Mouse (Mus musculus): ENCODE measurements around the gene Arhgef9.

The Arhgef9 gene

DNA sequence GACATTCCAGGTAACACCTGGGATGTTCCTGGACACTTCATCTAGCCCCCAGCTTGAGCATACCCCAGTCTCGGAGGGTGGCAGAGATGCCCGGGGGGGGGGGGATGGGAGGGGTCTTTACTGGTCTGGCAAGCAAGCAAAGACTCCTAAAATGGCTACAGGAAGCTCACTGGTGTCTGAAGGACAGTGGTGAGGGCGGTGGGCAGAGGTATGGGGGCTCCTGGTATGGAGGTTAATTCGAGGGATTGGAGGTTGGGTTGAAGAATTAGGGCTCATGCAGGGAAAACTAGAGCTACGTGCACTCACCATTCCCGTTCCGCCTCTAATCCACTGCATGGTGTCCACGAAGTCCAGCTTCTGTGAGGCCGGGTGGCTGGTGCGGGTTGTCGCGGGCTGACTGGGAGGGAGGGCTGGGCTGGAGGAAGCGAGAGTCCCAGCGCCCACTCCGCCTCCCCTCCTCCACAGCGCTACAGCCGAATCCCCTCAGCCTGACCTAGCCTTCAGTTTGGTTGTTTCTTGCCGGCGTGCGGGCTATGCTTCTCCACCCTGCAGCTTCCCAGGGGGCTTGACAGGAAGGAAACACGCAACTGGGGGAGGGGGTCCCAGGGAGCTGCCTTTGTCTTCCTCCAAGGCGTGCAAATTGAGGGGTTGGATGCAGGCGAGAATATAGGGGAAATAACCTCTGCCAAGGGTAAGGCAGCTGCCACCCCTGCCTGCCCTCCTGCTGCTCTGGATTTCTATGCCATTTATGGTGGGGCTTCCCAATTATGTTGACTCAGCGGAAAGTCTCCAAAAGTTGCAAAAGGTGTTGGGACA lies at the start of gene Arhgef9:
TSS of gene Arhgef9 (minus strand) at position 753 of the 816 bp plus-strand sequence.
- DNase-seq (ENCODE audit: low spot score) = peak; percentile 44

DNA sequence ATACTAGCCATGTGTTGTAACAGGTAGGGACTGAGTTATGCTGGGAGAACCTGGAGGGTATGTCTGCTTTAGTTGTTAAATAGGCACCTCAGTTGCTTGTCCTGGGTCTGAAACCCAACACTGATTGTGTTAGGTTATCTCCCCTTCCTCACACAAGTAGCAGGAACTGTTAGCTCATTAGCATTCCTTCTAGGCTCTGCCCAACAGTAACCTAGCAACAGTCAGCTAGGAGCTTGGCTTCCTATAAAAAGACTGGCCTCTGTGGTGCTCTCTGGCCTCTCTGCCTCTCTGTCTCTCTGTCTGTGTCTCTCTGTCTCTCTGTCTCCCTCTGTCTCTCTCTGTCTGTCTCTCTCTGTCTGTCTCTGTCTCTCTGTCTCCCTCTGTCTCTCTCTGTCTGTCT lies 42.2 kb upstream of the Arhgef9 start:
- DNase-seq (ENCODE audit: low spot score) = peak; percentile 26

DNA sequence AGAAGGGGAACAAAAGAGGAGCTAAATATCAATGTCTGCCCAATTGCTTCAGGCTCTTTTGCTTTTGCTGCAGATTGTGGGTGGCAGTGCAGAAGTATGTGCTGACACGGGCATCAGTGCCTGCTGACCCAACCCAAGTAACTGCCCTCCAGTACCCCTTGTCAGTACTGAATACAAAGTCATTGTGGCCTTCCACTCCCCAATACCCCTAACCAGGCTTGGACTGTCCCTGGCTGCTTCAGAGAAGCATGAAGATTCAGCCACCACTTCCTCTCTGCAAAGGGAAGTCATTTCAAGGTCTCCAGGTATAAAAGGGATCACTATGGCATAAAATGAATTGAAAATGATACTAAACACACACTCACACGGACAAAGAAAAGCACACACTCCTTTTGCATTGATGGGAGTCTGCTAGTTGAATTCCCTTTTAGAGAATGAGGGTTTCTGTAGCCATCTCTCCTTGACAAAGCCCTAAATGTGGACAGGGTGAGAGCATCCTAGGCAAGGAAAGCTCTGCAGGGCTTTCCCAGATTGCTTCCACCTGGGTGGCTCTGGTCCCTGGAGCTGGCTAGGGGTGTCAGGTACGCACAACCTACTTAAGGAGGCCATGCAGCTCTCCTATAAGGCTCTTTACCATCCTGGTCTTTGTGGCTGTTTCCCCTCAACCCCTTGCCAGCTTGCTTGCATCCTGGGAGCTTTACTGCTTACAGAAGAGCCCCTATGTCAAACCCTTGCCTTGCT lies 1.1 kb downstream of the Arhgef9 start:
- no peak for DNase-seq (ENCODE audit: low spot score)

DNA sequence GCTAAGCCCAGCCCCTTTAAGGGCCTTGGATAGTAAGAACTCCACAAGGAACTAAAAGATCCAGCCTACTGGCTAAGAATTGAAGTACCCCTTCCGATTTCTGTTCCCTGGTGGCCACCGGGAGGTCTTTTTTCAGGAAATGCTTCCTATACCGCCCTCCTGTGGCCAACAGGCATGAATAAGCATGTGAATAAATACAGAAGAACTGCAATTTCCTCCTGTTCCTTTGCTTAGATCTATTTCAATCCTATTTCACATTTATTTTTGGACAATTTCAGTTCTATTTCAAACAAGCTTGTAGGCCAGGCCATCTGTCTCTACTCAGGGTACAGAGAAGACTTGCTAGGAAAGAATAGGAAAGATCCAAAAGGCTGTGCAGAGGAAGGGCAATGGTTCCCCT lies 20.7 kb downstream of the Arhgef9 start:
- DNase-seq (ENCODE audit: low spot score) = peak; percentile 68

DNA sequence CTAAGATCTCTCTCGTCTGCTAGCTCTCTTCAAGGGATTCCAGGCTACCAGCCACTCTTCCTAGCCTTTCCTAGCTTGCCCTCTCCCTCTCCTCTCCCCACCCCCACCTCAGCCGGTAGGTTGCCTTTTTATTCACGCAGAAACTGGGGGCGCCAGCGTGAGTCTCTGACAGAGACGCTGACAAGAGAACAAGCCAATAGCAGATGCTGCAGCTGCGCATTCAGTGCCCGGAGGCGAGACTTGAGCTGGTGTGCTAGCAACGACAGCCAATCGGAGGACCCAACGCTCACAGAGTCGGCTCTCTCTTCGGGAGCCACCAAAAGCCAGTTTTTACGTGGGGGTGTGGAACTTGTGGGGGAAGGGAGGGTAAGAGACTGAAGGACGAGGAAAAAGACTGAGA lies 30.3 kb downstream of the Arhgef9 start:
- DNase-seq (ENCODE audit: low spot score) = peak; percentile 92

DNA sequence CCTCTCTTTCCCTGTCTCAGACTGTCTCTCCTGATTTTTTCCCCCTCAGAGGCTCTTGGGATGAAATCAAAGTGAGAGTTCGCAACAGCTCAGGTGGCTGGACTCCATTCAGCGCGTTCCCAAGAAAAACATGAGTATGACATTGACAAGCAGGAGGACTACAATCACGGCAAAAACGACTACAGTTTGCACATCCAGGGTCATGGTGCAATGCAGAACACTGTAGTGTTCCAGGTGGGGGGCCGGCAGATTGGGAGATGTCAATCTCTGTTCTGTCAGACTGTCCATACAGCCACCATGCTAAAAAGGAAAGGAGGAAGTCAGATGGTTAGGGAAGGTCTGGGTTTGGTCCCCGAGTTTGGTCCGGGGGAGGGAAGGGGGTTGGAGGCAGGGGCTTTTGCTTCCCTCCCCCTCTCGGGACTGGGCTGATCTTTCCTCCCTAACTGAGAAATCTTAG lies 31.0 kb downstream of the Arhgef9 start:
- peak; percentile 11 for DNase-seq (ENCODE audit: low spot score)

DNA sequence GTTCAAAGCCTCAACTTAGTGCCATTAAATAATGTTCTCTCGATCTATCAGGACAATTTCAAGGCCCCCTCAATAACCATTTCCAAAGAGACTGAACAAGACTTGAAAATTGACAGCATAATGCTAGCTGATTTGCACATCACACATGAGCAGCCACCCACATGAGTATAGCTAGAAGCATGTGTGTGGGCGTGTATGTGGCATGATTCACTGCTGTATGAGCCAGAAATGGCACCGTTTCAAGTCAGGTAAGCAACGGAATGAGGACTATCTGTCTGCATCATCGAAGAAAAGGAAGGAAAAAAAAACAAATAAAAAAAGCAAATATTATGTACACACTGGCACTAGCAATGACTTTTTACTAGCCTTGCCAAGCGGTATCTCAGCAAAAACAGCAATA lies 32.5 kb downstream of the Arhgef9 start:
- DNase-seq (ENCODE audit: low spot score) = no peak

DNA sequence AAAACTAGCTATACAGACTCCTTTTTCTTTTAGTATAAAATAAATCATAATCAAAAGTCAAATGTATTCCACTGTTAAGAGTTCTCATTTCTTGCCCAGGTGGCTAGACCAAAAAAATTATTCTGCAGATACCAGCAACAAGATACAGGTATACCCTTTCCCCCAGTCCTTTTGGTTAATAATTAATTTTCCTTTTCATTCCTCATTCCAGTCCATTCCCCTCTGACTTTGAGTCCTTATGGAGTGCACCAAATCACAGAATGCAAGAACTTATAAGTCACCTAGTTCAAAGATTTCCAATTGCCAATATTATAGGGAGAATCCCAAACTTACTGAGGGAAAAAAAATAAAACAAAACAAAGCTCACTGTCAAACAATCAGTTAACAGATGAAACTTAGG lies 33.2 kb downstream of the Arhgef9 start:
- DNase-seq (ENCODE audit: low spot score) = no peak

DNA sequence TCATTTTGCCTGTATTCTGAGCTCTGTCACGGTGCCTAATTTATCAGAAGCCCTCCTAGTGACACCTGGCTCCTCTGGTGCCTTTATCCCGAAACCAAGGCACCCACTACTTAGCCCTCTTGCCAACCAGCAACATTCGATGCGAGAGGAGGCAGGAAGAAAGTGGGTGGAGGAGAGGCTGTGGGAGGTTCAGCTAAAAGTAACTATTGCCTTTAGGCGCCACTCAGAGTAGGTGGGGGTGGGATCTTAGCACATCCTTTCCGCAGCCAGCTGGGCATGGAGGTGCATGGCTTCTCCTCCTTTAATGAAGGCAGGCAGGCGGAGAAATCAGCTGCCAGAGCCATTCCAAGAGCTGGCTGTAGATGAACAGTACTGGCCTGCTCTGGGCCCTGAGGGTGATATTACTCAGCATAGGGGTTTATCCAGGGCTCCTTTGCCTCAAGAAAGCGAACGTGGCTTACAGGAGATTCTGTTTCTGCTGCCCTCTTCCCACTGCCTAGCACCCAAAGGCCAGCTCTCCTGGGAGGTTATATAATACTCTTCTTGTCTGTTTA lies 39.7 kb downstream of the Arhgef9 start:
- no peak for DNase-seq (ENCODE audit: low spot score)

DNA sequence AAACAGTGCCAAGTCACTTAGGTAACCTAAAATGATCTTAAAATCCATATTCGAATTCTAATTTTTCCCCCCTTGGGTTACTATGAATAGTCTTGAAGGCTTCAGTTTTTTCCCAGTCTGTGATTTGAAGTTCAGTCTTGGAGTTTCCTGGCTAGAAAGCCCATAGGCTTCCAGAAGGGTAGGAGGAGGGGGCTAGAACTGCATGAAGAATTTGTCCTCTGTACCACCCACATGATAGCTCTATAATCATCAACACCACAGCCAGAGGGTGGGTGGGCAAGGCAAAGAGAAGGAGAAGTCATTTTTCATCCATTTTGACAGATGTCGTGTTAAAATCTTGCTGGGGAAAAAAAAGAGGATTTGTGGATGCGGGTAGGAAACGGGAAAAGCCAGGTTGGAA lies 58.0 kb downstream of the Arhgef9 start:
- DNase-seq (ENCODE audit: low spot score) = no peak

DNA sequence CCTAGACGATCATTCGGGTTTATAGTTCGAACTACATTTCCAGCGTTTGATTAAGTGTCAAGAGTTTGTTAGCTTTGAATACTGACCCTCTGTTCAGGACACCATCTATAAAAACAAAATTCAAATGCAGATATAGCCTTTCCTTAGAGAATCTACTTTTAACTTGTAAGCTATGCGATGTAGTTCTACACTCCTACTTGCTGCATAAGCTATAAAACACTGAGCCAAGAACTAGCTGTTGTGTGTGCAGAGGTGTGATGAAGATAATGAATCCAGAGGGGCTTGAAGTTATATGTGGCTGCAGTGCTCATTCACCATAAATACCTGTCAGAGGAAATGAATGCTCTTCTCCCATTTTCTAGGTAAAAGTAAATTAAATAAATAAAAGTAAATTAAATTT lies 63.2 kb downstream of the Arhgef9 start:
- DNase-seq (ENCODE audit: low spot score) = no peak

DNA sequence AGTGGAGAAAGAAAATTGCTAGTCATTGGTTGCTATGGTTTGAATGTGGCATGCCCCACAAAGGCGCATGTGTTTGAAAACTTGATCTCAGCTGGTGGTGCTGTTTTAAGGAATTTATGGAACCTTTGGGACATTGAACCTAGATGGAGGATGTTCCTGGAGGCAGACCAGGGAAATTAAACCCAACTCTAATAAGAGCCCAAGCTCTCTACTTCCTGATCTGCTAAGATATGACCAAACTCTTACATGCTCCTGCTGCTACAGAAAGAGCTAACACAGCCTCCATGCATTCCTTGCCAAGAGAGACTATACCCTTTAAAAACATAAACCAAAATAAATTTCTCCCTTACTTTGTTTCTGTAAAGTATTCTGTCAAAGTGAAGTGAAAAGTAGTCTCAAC lies 63.7 kb downstream of the Arhgef9 start:
- DNase-seq (ENCODE audit: low spot score) = no peak

DNA sequence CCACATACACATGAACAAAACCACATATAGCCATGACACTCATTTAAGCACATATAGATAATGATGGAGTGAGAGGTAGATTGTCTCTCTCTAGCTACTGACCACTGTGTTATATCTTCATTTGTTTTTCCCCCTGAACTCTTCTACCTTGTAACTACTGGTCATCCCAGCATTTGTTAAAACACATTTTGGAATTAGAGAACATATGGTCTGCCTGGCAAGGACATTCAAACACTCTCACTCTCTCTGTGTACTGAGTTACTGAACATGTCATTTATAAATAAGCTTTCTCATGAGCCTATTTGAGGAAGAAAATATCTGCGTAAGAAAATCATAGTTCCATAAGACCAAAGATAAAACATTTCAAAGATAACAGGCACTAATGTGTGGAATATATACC lies 64.9 kb downstream of the Arhgef9 start:
- DNase-seq (ENCODE audit: low spot score) = no peak

DNA sequence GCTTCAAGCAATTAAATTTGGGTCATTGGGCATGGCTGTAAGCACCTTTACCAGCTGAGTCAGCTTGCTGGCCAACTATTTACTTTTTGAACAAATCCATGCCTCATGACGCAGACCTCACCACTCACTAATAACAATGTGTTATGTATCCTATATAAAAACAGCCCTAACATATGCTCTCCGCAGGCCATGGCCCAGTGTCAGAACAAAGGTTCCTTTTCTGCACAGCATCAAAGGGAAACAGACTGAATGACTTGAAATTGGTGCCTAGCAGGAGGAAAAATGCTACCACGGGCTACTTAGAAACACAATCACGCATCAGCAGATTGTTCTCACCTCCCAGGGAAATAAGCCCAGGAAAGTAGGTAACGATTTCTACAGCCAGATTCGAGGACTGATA lies 73.2 kb downstream of the Arhgef9 start:
- DNase-seq (ENCODE audit: low spot score) = peak; percentile 1

DNA sequence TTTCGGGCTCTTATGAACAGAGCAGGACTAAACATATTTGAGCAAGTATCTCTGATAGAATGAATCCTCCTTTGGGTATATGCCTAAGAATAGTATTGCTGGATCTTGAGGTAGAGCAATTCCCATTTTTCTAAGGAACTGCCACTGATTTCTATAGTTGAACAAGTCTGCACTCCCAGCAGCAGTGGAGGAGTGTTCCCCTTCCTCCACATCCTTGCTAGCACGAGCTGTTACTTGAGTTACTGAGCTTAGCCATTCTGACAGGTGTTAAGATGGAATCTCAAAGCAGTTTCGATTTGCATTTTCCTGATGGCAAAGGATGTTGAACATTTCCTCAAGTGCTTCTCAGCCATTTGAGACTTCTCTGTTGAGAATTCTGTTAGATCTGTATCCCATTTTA lies 92.3 kb downstream of the Arhgef9 start:
- no peak for DNase-seq (ENCODE audit: low spot score)

DNA sequence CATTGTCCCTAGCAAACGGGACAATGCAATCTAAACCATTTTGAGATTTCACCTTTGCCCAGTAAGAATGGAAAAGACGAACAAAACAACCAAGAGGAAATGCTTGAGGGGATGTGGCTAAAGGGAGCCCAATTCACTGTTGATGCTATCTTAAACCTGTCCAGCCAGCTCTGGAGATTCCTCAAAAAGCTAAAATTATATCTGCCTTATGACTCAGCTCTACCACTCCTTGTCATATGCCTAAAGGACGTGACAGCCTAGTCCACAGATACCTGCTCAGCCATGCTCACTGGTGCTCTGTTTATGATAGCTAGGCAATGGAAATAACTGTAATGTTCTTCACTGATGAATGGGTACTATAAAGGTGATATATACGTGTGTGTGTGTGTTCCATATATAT lies 109.0 kb downstream of the Arhgef9 start:
- DNase-seq (ENCODE audit: low spot score) = no peak

DNA sequence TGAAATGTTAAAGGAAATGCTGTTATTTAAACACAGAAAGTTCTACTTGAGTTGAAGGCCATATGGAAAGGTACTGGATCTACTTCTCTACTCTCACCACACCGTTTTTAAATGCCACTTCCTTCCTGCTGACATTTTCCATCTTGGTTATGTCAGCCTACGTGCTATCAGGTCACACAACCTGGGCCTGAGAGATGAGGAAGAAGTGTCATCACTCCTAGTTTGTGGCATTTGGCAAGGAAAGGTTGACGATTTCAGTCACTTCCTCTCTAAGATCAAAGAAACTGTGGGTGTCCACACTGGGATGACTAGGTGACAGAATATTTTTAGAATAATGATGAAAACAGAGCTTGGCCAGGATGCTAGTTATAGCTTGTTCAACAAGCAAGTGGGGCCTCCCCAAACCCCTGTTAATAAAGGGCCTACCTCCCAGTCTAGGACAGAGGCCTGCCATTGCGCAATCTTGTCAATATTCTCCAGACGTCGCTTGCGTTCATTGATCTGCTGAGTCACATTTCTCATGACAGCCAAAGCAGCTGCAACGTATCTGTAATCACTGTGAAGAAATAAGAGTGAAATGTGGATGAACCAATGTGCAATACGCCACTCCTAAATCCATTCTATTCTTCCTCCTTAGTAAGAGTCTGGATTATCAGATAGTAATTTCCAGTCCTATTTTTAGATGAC lies 119.5 kb downstream of the Arhgef9 start:
- DNase-seq (ENCODE audit: low spot score) = no peak

DNA sequence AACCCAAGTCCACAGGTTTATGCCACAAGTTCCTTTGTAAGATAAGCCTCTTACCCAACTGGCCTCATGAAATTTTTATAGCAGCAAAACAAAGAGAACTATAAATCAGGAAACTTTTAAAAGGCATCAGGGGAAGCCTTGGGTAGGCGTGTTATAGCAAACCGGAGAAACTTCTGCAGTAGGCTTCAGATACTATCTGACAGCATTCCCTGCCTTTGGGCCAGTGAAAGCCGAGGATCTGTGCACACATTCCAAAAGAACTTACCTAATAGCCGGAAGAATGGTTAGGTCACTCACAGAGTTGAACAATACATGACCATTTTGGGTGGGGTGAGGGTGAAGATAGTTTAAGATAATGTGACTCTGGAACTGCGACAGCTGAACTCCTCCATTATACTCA lies 168.7 kb downstream of the Arhgef9 start:
- no peak for DNase-seq (ENCODE audit: low spot score)

DNA sequence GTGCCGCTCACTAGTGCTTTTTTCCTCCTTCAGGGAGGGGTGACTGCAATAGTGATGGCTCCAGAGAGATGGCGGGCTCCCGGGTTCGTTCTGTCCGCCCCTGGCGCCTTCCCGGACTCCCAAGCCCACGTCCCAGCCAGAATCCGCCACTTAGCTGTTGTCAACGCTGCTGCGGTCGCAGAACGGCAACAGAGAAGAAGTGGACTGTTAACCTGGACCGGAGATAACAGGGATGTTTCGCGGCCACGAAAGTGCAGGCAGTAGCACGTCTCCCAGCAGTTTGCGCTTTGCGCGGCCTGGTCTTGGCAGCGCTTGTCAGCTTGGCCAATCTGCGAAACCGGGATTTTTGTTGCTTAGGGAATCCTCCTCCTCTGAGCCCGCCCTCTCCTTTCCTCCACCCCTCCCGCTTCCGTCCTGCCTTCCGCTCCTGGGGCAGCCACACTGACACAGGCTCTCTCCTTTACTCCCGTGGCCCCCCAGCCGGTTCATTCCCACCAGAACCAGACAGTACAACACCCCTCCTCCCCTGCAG lies 170.2 kb downstream of the Arhgef9 start, which contains the start of gene Spin4:
TSS of gene Spin4 (minus strand) at position 322 of the 532 bp plus-strand sequence.
- peak; percentile 86 for DNase-seq (ENCODE audit: low spot score)

DNA sequence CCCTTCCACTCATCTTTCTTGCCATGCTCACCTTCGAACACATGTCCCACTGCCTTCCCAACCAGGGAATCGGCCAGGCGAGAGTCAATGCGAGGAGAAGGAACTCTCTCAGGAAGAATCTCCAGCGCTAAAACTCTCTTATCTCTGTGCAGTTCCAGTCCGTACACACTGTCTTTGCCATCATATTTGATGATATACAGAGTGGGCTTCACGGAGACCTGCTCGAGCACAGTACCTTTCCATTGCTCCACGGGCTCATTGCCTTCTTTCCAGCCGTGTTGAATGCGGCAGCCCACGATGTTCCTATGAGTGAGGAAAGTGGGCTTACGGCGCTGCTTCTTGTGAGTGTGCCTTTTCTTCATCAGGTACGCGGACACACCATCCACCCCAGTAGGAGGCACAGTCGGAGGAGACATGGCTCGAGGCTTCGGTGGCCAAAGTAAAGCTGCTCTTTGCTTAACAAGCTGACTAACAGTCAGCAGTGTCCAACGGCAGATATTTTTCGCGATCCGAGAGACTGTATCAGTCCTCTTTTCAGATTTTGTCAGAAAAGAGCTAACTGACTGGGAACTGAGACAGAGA lies 170.8 kb downstream of the Arhgef9 start:
- no peak for DNase-seq (ENCODE audit: low spot score)

DNA sequence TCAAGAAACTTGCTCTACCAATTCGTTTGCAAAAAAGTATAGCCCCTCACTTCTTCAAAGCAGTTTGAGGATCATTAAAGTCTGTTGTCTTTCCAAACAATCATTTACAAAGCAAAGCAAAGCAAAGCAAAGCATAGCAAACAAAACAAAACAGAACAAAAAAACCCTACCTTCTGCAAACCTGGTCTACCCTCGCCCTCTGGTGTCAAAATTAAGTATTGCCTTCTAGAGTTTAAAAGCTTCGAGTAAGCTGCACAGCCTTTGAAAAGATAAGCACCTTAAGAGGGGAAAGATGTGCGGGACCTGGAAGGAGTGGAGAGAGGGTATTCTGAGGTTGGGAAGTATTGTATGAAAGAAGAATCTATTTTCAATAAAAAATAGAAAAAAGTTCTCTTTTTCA lies 184.6 kb downstream of the Arhgef9 start:
- peak; percentile 78 for DNase-seq (ENCODE audit: low spot score)

Data from embryo, embryonic 10.5 days (tissue).